Mouse (Mus musculus) heart, postnatal 4 days (tissue): ENCODE results near the gene Uvrag. TPM values are rescaled to one million over a fixed set of nuclear protein-coding genes. Genes with fewer than 3 reads are reported as not detected.
A peak's percentile ranks its signal among the peaks of the same experiment; 100 is the strongest.

Source experiments
- DNase-seq: peaks from one replicate; pipeline ENCODE4 v3.0.0; 2021
- total RNA-seq, 2 experiments: library from RNA; stranded (reverse); gene quantifications; 2 replicates each; pipeline ENCODE4 v1.2.3; 2021

The Uvrag gene
- total RNA-seq, 2 experiments from 2014 or later: 33.2 to 34.5 TPM

DNA sequence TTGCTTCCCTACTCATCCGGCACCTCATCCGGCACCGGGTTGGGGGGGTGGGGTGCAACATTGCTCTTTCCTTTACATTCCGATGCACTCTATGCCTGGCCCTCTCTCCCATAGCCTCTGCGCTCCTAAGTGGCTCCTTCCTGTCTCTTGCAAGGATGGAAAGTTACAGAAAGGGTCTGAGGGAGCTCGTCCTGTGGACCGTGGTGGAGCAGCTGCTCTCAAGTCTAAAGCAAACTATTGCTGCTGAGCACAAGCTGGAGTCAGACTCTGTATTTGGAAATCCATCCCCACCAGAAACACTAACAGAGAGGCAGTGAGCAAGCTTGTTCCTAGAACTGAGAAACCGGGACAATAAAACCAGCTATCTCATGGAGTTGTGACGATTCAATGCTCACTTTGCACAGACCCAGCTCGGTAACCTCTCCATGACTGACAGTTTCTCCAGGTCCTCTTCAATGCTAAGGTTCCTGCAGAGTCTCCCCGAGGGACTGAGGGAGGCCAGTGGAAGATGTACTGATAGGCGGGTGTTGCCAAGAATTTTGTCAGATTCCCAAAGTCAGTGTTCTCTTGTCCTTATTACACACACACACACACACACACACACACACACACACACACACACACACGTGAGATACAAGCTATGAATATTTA, 975 bp downstream of the Uvrag start:
- DNase-seq: no peak

DNA sequence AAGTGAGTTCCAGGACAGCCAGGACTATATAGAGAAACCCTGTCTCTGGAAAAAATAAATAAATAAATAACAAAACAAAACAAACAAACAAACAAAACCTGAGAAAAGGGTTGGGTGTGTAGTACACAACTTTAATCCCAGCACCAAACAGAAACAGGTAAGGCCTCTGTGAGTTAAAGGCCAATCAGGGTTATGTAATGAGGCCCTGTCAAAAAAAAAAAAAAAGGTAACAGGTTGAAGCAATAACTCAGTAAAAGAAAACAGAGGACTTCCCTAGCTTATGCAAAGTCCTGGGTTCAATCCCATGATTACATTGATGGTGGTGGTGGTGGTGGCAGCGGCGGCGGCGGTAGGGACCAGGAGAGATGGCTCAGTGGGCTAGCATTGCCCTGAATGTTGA, 3.4 kb downstream of the Uvrag start:
- DNase-seq: no peak

DNA sequence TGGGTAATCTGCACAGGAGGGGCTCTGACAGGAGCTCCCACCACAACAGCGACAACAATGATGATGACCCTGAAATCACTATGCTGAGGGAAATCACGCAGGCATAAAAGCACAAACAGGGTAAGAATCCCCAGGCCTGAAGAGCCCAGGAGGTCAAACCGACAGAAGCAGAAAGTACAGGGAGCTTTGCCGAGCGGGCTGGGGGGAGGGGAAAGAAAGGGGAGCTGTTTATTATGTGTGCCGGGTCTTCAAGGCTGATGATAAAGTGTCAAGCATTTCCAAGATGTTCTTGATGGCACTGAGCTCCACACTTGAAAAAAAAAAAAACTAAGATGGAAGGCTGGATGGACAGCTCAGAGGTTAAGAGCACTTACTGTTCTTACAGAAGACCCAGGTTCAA, 4.2 kb downstream of the Uvrag start:
- DNase-seq: no peak

DNA sequence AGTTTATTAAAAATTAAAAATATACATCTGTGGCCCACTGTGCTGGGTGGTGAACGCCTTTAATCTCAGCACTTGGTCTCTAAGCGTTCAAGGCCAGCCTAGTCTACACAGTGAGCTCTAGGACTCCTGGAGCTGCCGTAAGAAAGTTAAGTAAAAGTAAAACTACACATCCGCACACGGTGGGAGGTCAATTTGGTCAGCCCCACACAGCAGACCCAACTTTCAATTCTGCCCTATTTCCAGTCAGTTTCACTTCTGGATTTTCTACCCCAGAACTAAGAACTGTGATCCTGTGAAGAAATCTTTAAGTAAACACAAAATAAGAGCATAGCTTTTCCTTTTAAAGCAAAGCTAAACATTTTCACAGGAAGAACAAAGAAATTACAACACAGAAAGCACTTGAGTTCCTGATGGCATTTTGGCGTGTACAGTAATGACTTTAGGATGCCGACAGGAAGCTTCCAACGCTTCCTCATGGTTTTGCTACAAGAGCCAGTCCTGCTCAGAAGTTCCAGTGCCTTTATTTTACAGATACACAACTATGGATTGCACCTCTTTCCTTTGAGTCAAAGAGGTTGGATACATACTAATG, 7.0 kb downstream of the Uvrag start:
- no peak for DNase-seq

DNA sequence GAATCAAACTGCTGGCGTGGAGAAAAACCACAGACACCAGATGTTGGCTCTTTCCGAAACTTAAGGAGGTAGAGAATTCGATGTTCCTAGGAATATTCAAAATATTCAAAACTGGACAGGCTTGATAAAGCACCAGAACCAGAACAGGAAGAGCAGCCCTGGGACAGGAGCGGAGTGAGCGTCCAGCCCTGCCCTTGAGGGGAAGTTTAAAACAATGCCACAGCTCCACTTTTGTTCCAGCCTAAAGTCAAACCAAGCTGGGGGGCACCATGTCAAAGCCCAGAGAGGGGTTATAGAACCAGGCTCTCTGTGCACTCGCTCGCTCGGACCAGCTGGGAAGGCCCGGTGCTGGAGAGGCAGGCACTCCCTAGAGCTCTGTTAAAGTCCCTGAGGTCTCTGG, 8.3 kb downstream of the Uvrag start:
- no peak for DNase-seq

DNA sequence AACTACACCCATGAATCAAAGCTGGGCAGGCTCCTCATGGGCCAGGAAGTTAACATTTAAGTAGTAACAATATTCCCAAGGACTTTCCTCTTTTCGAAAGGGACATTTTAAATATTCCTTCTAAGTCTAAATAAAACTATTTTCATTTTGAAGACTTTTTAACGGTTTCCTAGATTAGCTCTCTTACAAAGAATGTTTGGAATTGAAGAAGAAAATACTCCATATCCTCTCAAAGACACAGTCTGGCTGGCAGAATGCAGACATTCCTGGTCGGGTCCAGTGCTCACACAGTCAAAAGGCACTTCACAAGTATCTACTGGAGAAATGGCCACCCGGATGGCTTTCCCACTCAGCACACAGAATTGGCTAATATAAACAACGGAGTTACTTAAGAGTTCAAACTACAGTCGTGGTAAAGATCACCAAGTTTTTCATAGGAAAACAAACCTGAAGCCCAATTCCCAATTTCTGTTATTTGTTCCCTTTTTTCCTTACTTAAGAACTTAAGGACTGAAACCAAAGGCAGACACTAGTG, 9.1 kb downstream of the Uvrag start:
- no peak for DNase-seq

DNA sequence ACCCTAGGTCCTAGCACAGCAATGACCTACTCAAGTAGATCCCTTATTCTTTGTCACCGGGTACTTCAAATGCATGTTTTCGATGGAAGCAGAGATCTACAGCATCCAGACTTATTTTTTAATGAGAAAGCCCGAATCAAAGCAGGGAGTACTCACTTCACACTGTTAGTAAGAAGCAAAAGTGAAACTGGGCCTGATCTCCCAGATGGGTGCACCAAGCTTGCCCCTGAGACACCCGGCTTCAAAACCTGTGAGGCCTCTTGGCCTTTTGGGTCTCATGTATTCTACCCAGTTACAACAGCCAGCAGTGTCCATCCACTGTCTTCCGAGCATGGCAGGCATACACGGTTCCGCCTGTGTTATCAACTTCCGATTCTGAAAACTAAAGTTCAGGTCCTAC, 12.0 kb downstream of the Uvrag start:
- DNase-seq: no peak

DNA sequence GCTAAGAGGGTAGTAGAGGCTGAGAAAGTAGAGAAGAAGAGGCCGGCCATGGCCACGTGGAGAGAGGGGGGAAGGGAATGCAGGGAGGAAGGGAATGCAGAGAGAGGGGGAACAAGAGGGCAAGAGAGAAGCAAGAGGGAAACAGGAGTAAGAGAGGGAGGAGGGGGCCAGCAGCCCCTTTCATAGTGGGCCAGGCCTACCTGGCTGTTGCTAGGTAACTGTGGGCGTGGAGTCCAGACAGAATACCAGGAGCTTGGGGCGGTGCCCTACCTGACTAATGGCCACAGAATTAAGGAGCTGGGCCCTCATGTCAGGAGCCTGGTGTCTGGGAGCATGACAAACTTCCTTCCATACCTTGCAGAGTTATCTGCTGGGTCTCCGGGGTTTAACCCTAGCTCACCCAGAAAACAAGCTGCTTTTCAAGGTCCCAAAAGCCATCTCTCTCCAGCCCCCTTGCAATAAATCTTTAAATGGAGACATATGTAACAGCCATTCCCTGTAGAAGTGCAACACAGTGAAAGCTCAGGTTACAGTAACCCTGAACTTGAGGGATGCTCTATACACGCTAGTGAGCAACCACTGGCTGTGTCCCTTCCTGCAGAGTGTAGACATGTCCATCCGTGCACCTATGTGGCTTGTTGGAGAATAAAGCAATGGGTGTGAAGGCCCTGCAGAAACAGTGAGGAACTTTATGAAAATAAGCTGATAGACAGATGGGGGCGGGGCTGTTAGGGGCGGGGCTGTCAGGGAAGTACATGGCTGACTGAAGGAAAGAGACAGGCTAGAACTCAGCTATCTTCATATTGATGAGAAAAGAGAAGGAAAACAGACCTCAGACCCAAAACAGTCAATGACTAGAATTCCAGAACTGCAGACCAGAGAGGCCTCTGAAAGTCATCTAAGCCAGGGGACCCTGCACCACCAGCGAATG, 12.7 kb downstream of the Uvrag start:
- no peak for DNase-seq

DNA sequence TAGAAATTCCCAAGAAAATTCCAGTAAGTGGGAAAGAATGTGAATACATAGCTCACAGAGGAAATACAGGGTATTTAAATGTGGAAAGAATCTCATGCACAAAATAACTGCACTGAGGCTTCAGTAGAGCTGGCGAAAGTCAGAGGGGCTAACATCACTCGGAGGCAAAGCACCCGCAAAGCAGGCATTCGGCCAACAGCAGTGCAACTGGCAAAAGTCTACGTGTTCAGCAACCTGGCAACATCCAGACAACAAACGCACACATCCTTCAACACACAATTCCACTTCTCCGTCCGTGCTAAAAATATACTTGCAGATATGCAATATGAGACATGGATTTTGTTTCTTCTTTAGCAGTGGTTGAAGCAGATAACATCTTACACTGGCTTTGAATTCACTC, 14.9 kb downstream of the Uvrag start:
- peak; percentile 88 for DNase-seq

DNA sequence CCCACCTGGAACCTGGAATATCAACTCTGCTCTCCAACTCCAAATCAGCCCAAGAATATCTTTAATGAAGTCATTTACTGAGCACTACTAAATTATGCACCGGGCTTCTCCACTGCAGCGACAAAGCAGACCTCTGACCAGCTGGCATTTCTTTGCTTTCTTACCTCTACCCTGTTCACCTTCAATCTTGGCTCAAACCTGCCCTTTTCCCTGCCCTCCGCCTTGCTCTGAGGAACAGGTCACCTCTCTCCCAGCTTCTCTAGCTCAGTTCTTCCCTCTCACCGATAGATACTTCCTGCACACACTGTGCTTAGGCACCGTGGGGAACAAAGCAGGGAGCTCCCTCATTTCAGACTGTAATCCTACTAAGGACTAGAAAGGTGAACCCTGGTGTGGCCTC, 18.3 kb downstream of the Uvrag start:
- no peak for DNase-seq

DNA sequence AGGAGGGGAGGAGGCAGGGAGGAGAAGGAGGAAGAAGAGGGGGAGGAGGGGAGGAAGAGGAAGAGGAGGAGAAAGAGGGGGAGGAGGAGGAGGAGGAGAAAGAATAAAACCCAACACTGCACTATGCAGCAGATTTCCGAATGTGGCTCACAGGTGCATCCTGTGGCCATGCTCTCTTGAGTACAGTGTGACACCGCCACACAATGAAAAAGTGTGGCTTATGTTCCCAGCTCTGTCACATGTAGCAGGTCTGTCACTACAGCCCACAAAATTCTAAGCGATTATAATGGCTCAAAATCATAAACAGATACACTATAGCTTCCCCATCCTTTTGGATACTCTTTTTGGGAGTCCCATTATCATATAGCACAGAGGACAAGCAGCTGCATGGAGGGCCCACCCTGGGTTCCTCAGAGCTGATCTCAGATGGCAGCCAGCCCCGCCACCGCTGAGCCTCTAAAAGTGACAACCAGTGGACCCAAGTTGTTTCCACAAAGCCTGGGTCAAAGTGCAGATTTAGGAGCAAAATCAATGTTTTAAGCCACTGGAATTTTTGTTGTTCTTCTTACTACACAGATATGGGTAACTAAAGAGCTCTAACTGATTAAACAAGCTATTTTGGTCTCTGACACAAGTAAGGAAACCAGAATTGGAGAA, 19.9 kb downstream of the Uvrag start:
- DNase-seq: no peak

DNA sequence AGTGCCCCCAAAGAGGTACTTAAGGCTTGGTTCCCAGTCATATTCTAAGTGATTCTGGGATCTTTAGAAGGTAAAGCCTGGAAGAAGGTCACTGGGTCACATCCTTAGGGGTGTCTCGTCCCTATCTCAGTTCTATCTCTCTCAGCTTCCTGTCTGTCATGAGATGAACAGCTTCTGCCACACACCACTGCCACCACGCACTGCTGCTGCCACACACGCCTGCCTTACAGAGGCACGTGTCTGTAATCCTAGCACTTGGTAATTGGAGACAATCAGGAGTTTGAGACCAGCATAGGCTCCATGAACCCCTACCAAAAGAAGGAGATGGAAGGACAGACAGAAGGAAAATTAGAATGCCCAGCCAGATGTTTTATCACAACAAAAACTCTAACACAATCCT, 20.9 kb downstream of the Uvrag start:
- no peak for DNase-seq

DNA sequence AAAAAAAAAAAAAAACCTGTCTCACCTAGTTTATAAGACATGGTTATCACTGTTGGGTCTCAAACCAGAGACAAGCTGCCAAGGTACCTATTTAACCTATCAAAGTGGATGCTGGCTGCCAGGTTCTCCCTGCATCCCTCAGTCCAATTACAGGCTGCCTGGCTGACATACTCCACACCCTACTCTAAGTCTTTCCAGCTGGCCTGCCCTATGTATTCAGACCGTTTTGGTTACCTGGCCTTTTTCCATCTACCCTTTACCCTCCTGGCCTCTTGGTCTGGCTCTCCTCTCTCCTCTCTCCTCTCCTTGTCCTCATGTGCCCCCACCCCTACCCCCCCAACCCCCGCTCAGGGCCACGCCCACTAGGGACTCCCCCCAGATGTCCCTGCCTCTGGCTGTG, 24.2 kb downstream of the Uvrag start:
- DNase-seq: no peak

DNA sequence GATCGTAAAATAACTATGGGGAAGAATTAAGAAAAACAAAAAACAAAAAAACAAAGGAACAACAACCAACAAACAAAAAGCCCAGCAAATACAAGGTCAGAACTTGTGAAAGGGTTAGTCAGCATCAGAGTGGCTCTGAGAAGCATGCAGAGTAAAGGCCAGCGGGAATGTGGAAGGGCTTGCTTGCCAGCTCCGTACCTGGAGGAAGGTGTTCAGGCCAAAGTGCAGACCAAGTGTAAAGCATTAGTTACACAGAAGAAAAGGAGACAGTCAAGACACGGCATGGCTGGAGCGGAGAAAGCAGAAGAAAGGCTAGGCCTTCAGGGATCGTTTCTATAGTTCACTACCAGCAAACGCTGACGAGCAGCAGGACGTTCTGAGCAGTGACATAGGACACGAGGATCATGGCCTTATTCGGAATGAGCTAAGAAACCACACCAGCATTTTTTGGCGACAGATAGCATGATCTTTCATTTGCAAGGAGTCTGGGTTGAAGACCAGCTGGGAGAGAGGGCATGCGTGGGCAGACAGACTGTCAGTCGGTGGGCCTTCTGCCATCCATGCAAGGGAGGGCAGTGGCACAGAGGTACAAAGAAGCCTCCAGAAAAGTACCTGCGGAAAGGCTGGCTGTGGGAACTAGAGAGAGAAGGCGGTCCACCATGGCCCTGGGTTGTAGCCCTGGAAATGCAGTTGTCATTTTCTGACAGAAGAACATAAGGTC, 26.8 kb downstream of the Uvrag start:
- no peak for DNase-seq

DNA sequence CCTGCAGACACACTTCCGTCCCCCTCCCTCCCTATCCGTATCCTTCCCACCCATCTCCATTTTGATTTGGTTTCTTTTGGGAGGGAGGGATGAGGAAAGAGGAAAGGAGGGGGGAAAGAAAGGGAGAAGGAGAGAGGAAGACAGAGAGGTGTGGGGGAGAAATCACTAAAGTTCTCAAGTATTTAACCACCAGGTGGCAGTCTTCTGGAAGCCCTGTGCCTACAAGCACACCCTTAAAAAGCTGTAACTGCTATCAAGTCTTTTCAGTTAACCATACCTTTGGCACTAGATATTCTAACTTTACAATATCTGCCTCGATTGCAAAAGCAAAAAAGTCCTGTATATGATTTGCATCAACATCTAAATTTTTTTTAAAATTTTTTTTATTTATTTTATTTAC, 33.4 kb downstream of the Uvrag start:
- no peak for DNase-seq

DNA sequence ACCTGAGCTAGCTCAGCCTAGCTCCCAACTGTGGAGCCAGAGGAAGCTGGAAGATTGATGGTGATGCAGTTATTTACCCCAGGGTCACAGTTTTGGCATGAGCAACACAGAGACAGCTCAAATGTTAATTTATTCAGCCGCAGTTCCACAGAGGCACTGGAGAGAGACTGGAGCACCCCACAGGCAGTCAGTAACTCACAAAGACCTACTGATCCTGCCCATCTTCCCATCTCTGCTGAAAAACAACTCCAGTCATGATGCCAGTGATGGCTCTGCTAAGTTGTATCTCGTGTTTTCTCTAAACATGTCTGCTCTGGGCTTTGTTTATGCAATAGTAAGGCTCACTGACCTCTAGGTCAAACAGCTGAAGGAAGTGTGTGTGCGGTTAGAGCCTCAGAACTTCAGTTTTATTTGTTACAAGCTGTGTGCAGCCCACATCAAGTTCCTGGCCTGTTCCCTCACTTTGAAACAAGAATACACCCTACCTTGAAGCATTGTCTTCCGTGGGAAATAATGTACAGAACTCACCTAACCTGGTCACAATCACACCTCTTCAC, 34.1 kb downstream of the Uvrag start:
- DNase-seq: no peak

DNA sequence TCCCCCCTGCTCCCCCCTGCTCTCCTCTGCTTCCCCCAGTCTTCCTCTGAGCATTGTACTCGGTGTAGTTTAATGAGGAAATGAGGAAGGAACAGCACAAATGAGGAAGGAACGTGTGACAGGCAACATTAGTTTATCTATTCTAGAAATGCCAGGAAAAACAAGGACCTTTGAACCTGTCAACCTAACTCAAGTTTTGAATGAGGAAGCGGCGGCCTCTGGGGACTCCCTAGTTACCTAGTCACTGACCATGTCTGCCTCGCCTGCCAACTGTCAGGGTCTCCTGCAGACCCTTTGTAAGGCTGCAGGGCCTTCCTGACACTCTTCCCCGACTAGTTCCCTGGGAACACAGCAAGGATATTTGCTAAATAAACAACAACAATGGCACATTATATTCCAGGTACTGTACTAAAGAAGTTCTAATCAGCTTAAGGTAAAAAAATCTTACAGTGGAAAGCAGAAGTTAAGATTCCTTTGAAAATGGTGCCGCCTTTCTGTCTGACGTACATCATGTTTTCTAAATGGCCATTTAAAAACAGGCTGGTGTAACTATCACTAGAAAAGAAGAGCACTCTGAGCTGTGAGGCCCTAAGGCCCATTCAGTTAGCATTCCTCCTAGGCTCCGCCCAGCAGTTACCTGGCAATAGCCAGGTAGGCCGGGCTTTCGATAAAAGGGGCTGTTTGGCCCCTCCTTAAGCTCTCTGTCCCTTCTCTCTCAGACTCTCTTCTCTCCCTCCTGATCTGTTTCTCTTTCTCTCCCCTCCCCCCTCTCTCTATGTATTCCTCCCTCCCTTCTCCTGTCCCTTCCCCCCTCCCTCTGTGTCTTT, 39.0 kb downstream of the Uvrag start:
- no peak for DNase-seq

DNA sequence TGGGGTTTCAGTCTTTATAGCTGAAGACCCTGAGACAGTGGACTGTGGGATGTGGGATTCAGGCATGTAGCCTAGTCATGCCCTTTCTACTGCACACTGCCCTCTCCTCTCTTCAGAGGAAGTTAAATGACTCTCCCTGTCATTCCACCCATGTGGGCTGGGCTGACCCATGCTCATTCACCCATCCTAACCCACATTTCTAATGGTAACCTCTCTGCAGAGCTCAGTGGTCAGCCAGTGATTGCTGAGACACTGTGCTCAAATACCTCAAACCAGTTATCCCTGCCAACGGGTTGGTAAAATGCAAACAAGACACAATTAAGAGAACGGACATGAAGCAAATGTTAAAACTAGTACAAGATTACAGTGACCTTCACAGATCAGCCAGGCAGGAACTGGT, 39.9 kb downstream of the Uvrag start:
- DNase-seq: no peak

DNA sequence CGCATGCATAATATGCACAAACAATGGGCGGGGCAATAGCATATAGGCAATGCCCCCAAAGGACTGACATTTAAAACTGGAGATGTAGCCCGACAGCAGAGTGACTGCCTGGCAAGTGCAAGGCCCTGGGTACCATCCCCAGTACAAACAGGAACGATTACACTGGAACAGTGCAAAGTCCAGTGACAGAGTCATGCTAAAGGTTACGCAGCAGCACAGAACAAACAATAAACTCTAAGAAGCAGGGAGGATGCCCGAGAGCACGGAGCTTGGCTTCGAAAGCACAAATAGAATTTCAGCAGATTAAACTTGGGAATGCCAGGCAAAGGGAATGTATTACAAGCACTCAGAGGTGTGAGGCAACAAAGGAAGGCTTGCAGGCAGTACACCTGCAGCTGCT, 40.4 kb downstream of the Uvrag start:
- DNase-seq: no peak

DNA sequence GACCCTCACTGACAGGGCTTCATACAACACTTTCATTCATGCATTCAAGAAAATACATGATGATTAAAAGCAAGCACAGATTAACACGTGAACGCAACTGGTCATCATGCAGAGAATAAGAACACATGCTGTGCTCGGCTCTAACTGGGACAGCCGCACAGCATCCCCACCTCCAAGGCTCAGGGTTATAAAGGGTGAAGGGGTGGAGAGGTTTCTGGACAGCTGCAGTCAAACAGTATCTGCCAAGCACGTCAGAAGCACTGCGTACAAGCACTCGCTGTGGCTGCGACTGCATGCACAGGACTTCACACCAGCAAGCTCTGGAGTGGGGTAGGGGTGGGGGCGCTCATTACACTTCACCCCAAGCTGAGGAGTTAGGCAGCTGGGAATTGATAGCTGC, 40.9 kb downstream of the Uvrag start:
- DNase-seq: no peak

DNA sequence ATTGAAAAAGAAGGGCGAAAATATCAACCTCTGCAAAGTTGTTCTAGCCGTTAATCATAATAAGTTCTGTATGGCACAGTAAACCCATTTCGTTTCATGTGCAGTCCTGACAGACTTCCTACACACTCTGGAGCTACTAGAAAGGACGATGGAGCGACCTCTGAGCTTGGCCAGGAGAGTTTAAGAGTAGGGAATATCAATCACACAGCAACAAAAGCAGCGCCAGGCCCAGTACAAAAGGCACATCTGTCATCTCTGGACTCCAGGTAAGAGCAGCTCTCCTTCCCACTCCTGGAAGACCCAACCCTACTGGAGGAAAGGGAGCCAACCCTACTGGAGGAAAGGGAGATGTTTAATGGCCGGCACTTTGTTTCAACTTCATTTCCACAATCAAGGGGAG, 43.2 kb downstream of the Uvrag start:
- no peak for DNase-seq
